Mouse (Mus musculus) forebrain, embryonic 10.5 days (tissue): ENCODE measurements around the gene Vrk1. TPM values are rescaled to one million over a fixed set of nuclear protein-coding genes. Genes with fewer than 3 reads are reported as not detected.

Source experiments
- DNase-seq: peaks from one replicate; pipeline ENCODE4 v3.0.0-alpha.2; 2017; ENCODE audit warnings: low spot score; ENCODE audit errors: extremely low spot score
- H3K27ac ChIP-seq: fragments of 300-500 bp; sonication (generic); 2 replicates; pipeline ENCODE4 v1.5.1; 2016; ENCODE audit warnings: mild to moderate bottlenecking
- H3K27me3 ChIP-seq: fragments of 300-500 bp; sonication (generic); 2 replicates; pipeline ENCODE4 v1.6.1; 2016; ENCODE audit warnings: mild to moderate bottlenecking; ENCODE audit not compliant: poor library complexity, severe bottlenecking
- H3K36me3 ChIP-seq: fragments of 300-500 bp; sonication (generic); replicated peaks from 2 replicates; pipeline ENCODE4 v1.6.1; 2016; ENCODE audit warnings: mild to moderate bottlenecking, moderate library complexity
- H3K4me1 ChIP-seq: fragments of 300-500 bp; sonication (generic); 2 replicates; pipeline ENCODE4 v1.6.1; 2016
- H3K4me3 ChIP-seq: fragments of 300-500 bp; sonication (generic); 2 replicates; pipeline ENCODE4 v1.5.1; 2016; ENCODE audit warnings: mild to moderate bottlenecking, moderate library complexity
- H3K9me3 ChIP-seq: fragments of 300-500 bp; sonication (generic); 2 replicates; pipeline ENCODE4 v1.6.1; 2016; ENCODE audit warnings: mild to moderate bottlenecking, moderate library complexity
- WGBS: fragments of 180-500 bp; shearing (Covaris S2); methylation state at CpG from one replicate; pipeline ENCODE4 v1.1.7; 2016; 5-methylcytosine and 5-hydroxymethylcytosine counted together
- polyA plus RNA-seq: library from polyadenylated mRNA; unstranded; fragments of >200 nt; fragmentation: Nextera tagmentation; extraction: Ambion mirVana; gene quantifications from 2 replicates; pipeline ENCODE4 v1.2.1, GENCODE M21; 2016

Vrk1 gene
- polyA plus RNA-seq, 1 experiment from 2014 or later, result 123 TPM

GRCm38 (mm10) chr12:106076131-106076530, 66.1 kb downstream of the Vrk1 start:
- no peak for DNase-seq
- H3K27ac ChIP-seq, result no peak overlapping the region
- H3K4me1 ChIP-seq, result peaks cover 38% of the 10 kb centered on the region
- H3K4me3 ChIP-seq, result no peak overlapping the region
- H3K36me3 ChIP-seq, result peaks cover 41% of the 10 kb centered on the region
- peaks cover 11% of the 10 kb centered on the region; the same call in 1 of the 2 replicates for H3K27me3 ChIP-seq
- no peaks in the 10 kb centered on the region for H3K9me3 ChIP-seq
- WGBS, result 94% methylated on average over 15 of the region's 15 CpGs

GRCm38 (mm10) chr12:106080511-106080910, 70.5 kb downstream of the Vrk1 start:
- DNase-seq, result no peak
- Histone ChIP-seq H3K4me3 (no peak overlapping the region; the same call in 1 of the 2 replicates), H3K9me3 (no peaks in the 10 kb centered on the region), H3K36me3 (peaks cover 20% of the 10 kb centered on the region), H3K27me3 (peaks cover 11% of the 10 kb centered on the region; the same call in 1 of the 2 replicates), H3K27ac (no peak overlapping the region), H3K4me1 (peaks cover 51% of the 10 kb centered on the region)
- 26% methylated on average over 5 of the region's 5 CpGs for WGBS

GRCm38 (mm10) chr12:106080945-106081747, 71.1 kb downstream of the Vrk1 start:
- 35% methylated on average over 23 of the region's 23 CpGs for WGBS
- H3K4me3 ChIP-seq, result peak overlapping the region; percentile 32
- H3K4me1 ChIP-seq, result peaks cover 51% of the 10 kb centered on the region
- H3K9me3 ChIP-seq, result no peaks in the 10 kb centered on the region
- H3K27ac ChIP-seq, result peak overlapping the region; percentile 36; the same call in 1 of the 2 replicates
- DNase-seq, result peak; percentile 42
- H3K36me3 ChIP-seq, result peaks cover 13% of the 10 kb centered on the region
- H3K27me3 ChIP-seq, result peaks cover 11% of the 10 kb centered on the region; the same call in 1 of the 2 replicates

- Histone ChIP-seq H3K27me3 (peaks cover 11% of the 10 kb centered on the region; the same call in 1 of the 2 replicates), H3K9me3 (no peaks in the 10 kb centered on the region), H3K27ac (peak overlapping the region; percentile 51; the same call in 1 of the 2 replicates), H3K4me1 (peaks cover 51% of the 10 kb centered on the region), H3K36me3 (peaks cover 11% of the 10 kb centered on the region; the same call in 1 of the 2 replicates), H3K4me3 (no peak overlapping the region; the same call in 1 of the 2 replicates)
- DNase-seq, result no peak
- WGBS, result 56% methylated on average over 7 of the region's 7 CpGs
Observed at GRCm38 (mm10) chr12:106081748-106082140, 71.7 kb downstream of the Vrk1 start.

- Histone ChIP-seq H3K36me3 (peaks cover 9% of the 10 kb centered on the region; the same call in 1 of the 2 replicates), H3K9me3 (no peaks in the 10 kb centered on the region), H3K4me3 (no peak overlapping the region; the same call in 1 of the 2 replicates), H3K27ac (peak overlapping the region; percentile 71), H3K27me3 (peaks cover 11% of the 10 kb centered on the region; the same call in 1 of the 2 replicates), H3K4me1 (peaks cover 51% of the 10 kb centered on the region)
- WGBS, result 48% methylated on average over 16 of the region's 16 CpGs
- peak; percentile 34 for DNase-seq
Observed at GRCm38 (mm10) chr12:106082191-106082957, 72.3 kb downstream of the Vrk1 start.

GRCm38 (mm10) chr12:106082958-106083381, 72.9 kb downstream of the Vrk1 start:
- WGBS, result 47% methylated on average over 11 of the region's 11 CpGs
- H3K27ac ChIP-seq, result peak overlapping the region; percentile 71
- DNase-seq, result no peak

GRCm38 (mm10) chr12:106084126-106084525, 74.1 kb downstream of the Vrk1 start:
- no peaks in the 10 kb centered on the region for H3K9me3 ChIP-seq
- H3K4me1 ChIP-seq, result peaks cover 47% of the 10 kb centered on the region
- 0 out of 2 replicates have a peak overlapping the region, but pooled peaks have one; percentile 71 for H3K27ac ChIP-seq
- 0 out of 2 replicates have a peak, but pooled peaks cover under 1% of the 10 kb centered on the region for H3K36me3 ChIP-seq
- peaks cover 6% of the 10 kb centered on the region; the same call in 1 of the 2 replicates for H3K27me3 ChIP-seq
- H3K4me3 ChIP-seq, result no peak overlapping the region
- DNase-seq, result no peak
- WGBS, result 94% methylated on average over 12 of the region's 12 CpGs

More at GRCm38 (mm10) chr12:106082958-106083381, 72.9 kb downstream of the Vrk1 start:
- H3K4me3 ChIP-seq, result no peak overlapping the region
- peaks cover 11% of the 10 kb centered on the region; the same call in 1 of the 2 replicates for H3K27me3 ChIP-seq
- H3K4me1 ChIP-seq, result peaks cover 47% of the 10 kb centered on the region
- no peaks in the 10 kb centered on the region for H3K9me3 ChIP-seq
- peaks cover 8% of the 10 kb centered on the region; the same call in 1 of the 2 replicates for H3K36me3 ChIP-seq

- Histone ChIP-seq H3K27ac (no peak overlapping the region), H3K4me3 (no peak overlapping the region), H3K9me3 (peaks cover 16% of the 10 kb centered on the region; the same call in 1 of the 2 replicates), H3K36me3 (peaks cover 2% of the 10 kb centered on the region; the same call in 1 of the 2 replicates), H3K27me3 (no peaks in the 10 kb centered on the region), H3K4me1 (peaks cover 5% of the 10 kb centered on the region; the same call in 1 of the 2 replicates)
- 95% methylated on average over 9 of the region's 9 CpGs for WGBS
- no peak for DNase-seq
Observed at GRCm38 (mm10) chr12:106094827-106095226, 84.8 kb downstream of the Vrk1 start.

- H3K27ac ChIP-seq, result no peak overlapping the region
- H3K27me3 ChIP-seq, result no peaks in the 10 kb centered on the region
- no peak for DNase-seq
- no peaks in the 10 kb centered on the region for H3K36me3 ChIP-seq
- no peaks in the 10 kb centered on the region for H3K9me3 ChIP-seq
- H3K4me1 ChIP-seq, result peaks cover 15% of the 10 kb centered on the region
- 96% methylated on average over 6 of the region's 6 CpGs for WGBS
- H3K4me3 ChIP-seq, result no peak overlapping the region
Observed at GRCm38 (mm10) chr12:106102003-106102402, 92.0 kb downstream of the Vrk1 start.

GRCm38 (mm10) chr12:106102726-106103643, 93.0 kb downstream of the Vrk1 start:
- 75% methylated on average over 16 of the region's 16 CpGs for WGBS
- no peaks in the 10 kb centered on the region for H3K27me3 ChIP-seq
- peaks cover 15% of the 10 kb centered on the region for H3K4me1 ChIP-seq
- DNase-seq, result no peak
- H3K36me3 ChIP-seq, result no peaks in the 10 kb centered on the region
- no peaks in the 10 kb centered on the region for H3K9me3 ChIP-seq
- H3K27ac ChIP-seq, result no peak overlapping the region
- no peak overlapping the region for H3K4me3 ChIP-seq

- Histone ChIP-seq H3K36me3 (no peaks in the 10 kb centered on the region), H3K9me3 (no peaks in the 10 kb centered on the region), H3K27me3 (no peaks in the 10 kb centered on the region), H3K27ac (no peak overlapping the region), H3K4me1 (peaks cover 24% of the 10 kb centered on the region), H3K4me3 (no peak overlapping the region)
- DNase-seq, result no peak
- 91% methylated on average over 14 of the region's 14 CpGs for WGBS
Observed at GRCm38 (mm10) chr12:106107272-106107671, 97.2 kb downstream of the Vrk1 start.
